Mouse (Mus musculus): ENCODE data around the gene Rev1. TPM values are rescaled to one million over a fixed set of nuclear protein-coding genes. Genes with fewer than 3 reads are reported as not detected.

Rev1 gene
- total and polyA plus RNA-seq, 3 experiments = 22.9 to 25.7 (median 23.4) TPM

GRCm38 (mm10) chr1:38132942-38133341 lies 3.3 kb upstream of the Rev1 start:
- DNase-seq (ENCODE audit: extremely low read depth) = no peak
- in situ Hi-C loops (cut with MboI; ENCODE audit: low pct_ligation_motif_present, low pct_unique_long_range_greater_than_20kb, low sequenced_read_pairs) = no loop called here

GRCm38 (mm10) chr1:38130715-38131483 lies 1.3 kb upstream of the Rev1 start:
- H3K4me1 ChIP-seq (ENCODE audit: control insufficient read depth in 1 of 2, insufficient read depth in 2 of 2) = peaks cover 8 to 31% of the 10 kb centered on the region in 2 experiments
- dilution Hi-C loops (cut with MboI; ENCODE audit: extremely low pct_ligation_motif_present, extremely low pct_unique_long_range_greater_than_20kb, low sequenced_read_pairs) (no loop called here), in situ Hi-C loops (cut with MboI; ENCODE audit: low pct_ligation_motif_present, low pct_unique_long_range_greater_than_20kb, low sequenced_read_pairs) (no loop called here)
- no peaks in the 10 kb centered on the region for H3K27me3 ChIP-seq (replicated peaks)
- peak overlapping the region; percentile 37 to 93 (median 88) for H3K4me3 ChIP-seq (replicated peaks in 1 of 3; ENCODE audit: low read depth in 2 of 3, low read length in 2 of 3, poor library complexity in 1 of 3)
- peak overlapping the region; percentile 71 for H3K9ac ChIP-seq (ENCODE audit: insufficient read depth, low read depth)
- no peaks in the 10 kb centered on the region for H3K9me3 ChIP-seq (replicated peaks; ENCODE audit: low read length)
- peak; percentile 62 for DNase-seq (ENCODE audit: extremely low read depth)
- H3K36me3 ChIP-seq (replicated peaks in 1 of 2; ENCODE audit: control insufficient read depth in 1 of 2, insufficient read depth in 1 of 2, low read length in 1 of 2) = peaks cover 2 to 3% of the 10 kb centered on the region in 2 experiments
- peaks cover 25% of the 10 kb centered on the region for H3K79me2 ChIP-seq (replicated peaks; ENCODE audit: control insufficient read depth, extremely low read depth, insufficient read depth, poor library complexity, severe bottlenecking)
- H3K27ac ChIP-seq (ENCODE audit: insufficient read depth, low read depth) = peak overlapping the region; percentile 28; the same call in 1 of the 2 replicates
- peak overlapping the region; percentile 98 for H3K4me2 ChIP-seq (ENCODE audit: insufficient read depth, low read depth, poor library complexity, severe bottlenecking)
- peak; percentile 62; the same call in 1 of the 2 replicates for TF ChIP-seq TCF12 (IDR thresholded peaks at IDR 0.05; ENCODE audit: low read depth, low read length)
- TF ChIP-seq ZC3H11A (IDR thresholded peaks at IDR 0.05; ENCODE audit: low read depth, low read length) = no peak
- no peak for TF ChIP-seq EP300 (IDR thresholded peaks at IDR 0.05; ENCODE audit: low read length)
- no peak for TF ChIP-seq MAZ (IDR thresholded peaks at IDR 0.05; ENCODE audit: low read depth, low read length)
- TF ChIP-seq GABPA (IDR thresholded peaks at IDR 0.05; ENCODE audit: insufficient replicate concordance, low read depth, low read length) = no peak
- TF ChIP-seq KAT2A (IDR thresholded peaks at IDR 0.05; ENCODE audit: insufficient replicate concordance, low read length) = no peak
- no peak for TF ChIP-seq RAD21 (IDR thresholded peaks at IDR 0.05; ENCODE audit: low read depth, low read length)
- no peak for TF ChIP-seq MAFK (IDR thresholded peaks at IDR 0.05; ENCODE audit: insufficient replicate concordance, low read length)
- no peak for TF ChIP-seq MAX (IDR thresholded peaks at IDR 0.05; ENCODE audit: low read length)
- TF ChIP-seq MYC (IDR thresholded peaks at IDR 0.05; ENCODE audit: low read depth, low read length) = no peak
- TF ChIP-seq ZKSCAN1 (IDR thresholded peaks at IDR 0.05; ENCODE audit: borderline replicate concordance, low read depth, low read length) = no peak
- TF ChIP-seq E2F4 (IDR thresholded peaks at IDR 0.05; ENCODE audit: insufficient replicate concordance, low read depth, low read length) = peak; percentile 94
- TF ChIP-seq MEF2A (IDR thresholded peaks at IDR 0.05; ENCODE audit: borderline replicate concordance, low read depth, low read length) = 0 out of 2 replicates have a peak, but pooled peaks have one; percentile 17
- no peak for TF ChIP-seq USF1 (IDR thresholded peaks at IDR 0.05; ENCODE audit: low read depth, low read length)
- TF ChIP-seq ZMIZ1 (IDR thresholded peaks at IDR 0.05; ENCODE audit: low read depth, low read length) = 0 out of 2 replicates have a peak, but pooled peaks have one; percentile 35
- TF ChIP-seq MXI1 (IDR thresholded peaks at IDR 0.05; ENCODE audit: low read depth, low read length) = peak; percentile 60; the same call in 1 of the 2 replicates
- no peak for TF ChIP-seq NRF1 (IDR thresholded peaks at IDR 0.05; ENCODE audit: low read depth, low read length)
- TF ChIP-seq CHD2 (IDR thresholded peaks at IDR 0.05; ENCODE audit: low read length) = no peak
- 0 out of 2 replicates have a peak, but pooled peaks have one; percentile 20 for TF ChIP-seq SIN3A (IDR thresholded peaks at IDR 0.05; ENCODE audit: low read length)
- peak; percentile 81 for TF ChIP-seq TBP (conservative IDR thresholded peaks at IDR 0.05; ENCODE audit: low read depth, low read length)
- no peak for TF ChIP-seq SMC3 (IDR thresholded peaks at IDR 0.05; ENCODE audit: low read depth, low read length)
- no peak for TF ChIP-seq HCFC1 (IDR thresholded peaks at IDR 0.05; ENCODE audit: low read depth, low read length)
- no peak for TF ChIP-seq PAX5 (IDR thresholded peaks at IDR 0.05; ENCODE audit: low read length)
- no peak for TF ChIP-seq USF2 (conservative IDR thresholded peaks at IDR 0.05; ENCODE audit: low read depth, low read length)
- peak; percentile 81 for TF ChIP-seq NELFE (IDR thresholded peaks at IDR 0.05; ENCODE audit: low read depth, low read length)
- no peak for TF ChIP-seq ETS1 (conservative IDR thresholded peaks at IDR 0.05; ENCODE audit: low read depth, low read length)
- TF ChIP-seq CHD1 (IDR thresholded peaks at IDR 0.05; ENCODE audit: low read depth, low read length) = no peak
- no peak for TF ChIP-seq JUND (conservative IDR thresholded peaks at IDR 0.05; ENCODE audit: low read depth, low read length)
- TF ChIP-seq ZNF384 (IDR thresholded peaks at IDR 0.05; ENCODE audit: low read depth, low read length) = no peak
- no peak for TF ChIP-seq RCOR1 (conservative IDR thresholded peaks at IDR 0.05; ENCODE audit: low read depth, low read length)

More at GRCm38 (mm10) chr1:38132942-38133341, 3.3 kb upstream of the Rev1 start:
- dilution Hi-C loops (cut with MboI; ENCODE audit: extremely low pct_ligation_motif_present, extremely low pct_unique_long_range_greater_than_20kb, low sequenced_read_pairs) = no loop called here
- Histone ChIP-seq H3K27me3 (replicated peaks) (no peaks in the 10 kb centered on the region), H3K79me2 (replicated peaks; ENCODE audit: control insufficient read depth, extremely low read depth, insufficient read depth, poor library complexity, severe bottlenecking) (peaks cover 11% of the 10 kb centered on the region), H3K27ac (ENCODE audit: insufficient read depth, low read depth) (no peak overlapping the region), H3K36me3 (replicated peaks in 1 of 2; ENCODE audit: control insufficient read depth in 1 of 2, insufficient read depth in 1 of 2, low read length in 1 of 2) (no peaks in the 10 kb centered on the region), H3K9me3 (replicated peaks; ENCODE audit: low read length) (no peaks in the 10 kb centered on the region), H3K4me2 (ENCODE audit: insufficient read depth, low read depth, poor library complexity, severe bottlenecking) (peak overlapping the region; percentile 3; the same call in 1 of the 2 replicates), H3K4me3 (replicated peaks in 1 of 3; ENCODE audit: low read depth in 2 of 3, low read length in 2 of 3, poor library complexity in 1 of 3) (no peak overlapping the region), H3K4me1 (ENCODE audit: control insufficient read depth in 1 of 2, insufficient read depth in 2 of 2) (peaks cover 7 to 13% of the 10 kb centered on the region in 2 experiments; a peak in 3 of 4 replicates), H3K9ac (ENCODE audit: insufficient read depth, low read depth) (no peak overlapping the region)
- TF ChIP-seq USF1 (IDR thresholded peaks at IDR 0.05; ENCODE audit: low read depth, low read length) (peak; percentile 36), USF2 (conservative IDR thresholded peaks at IDR 0.05; ENCODE audit: low read depth, low read length) (peak; percentile 51), JUND (conservative IDR thresholded peaks at IDR 0.05; ENCODE audit: low read depth, low read length) (no peak)

All from CH12.LX (cell line).